Mouse (Mus musculus) heart, adult 2 months (tissue): Measurements from ENCODE around the gene Rpain. TPM values are rescaled to one million over a fixed set of nuclear protein-coding genes. Genes with fewer than 3 reads are reported as not detected.

Experiments used
- DNase-seq, 2 experiments: peaks; one replicate each; pipeline ENCODE4 v3.0.0; 2021
- H3K27ac ChIP-seq: fragments of 200-600 bp; 2 replicates; pipeline ENCODE4 v1.8.1; 2022
- H3K27me3 ChIP-seq: fragments of 200-500 bp; 2 replicates; pipeline ENCODE4 v1.6.1; 2012; ENCODE audit warnings: mild to moderate bottlenecking, low read length, inconsistent platforms, mixed read lengths; ENCODE audit not compliant: control insufficient read depth, insufficient read depth
- H3K36me3 ChIP-seq: fragments of 200-500 bp; 2 replicates; pipeline ENCODE4 v1.6.1; 2012; ENCODE audit warnings: low read length, inconsistent platforms; ENCODE audit not compliant: control insufficient read depth, insufficient read depth
- H3K4me1 ChIP-seq: fragments of 200-500 bp; 2 replicates; pipeline ENCODE4 v1.6.1; 2011; ENCODE audit warnings: low read length; ENCODE audit not compliant: control insufficient read depth, insufficient read depth
- H3K4me3 ChIP-seq: fragments of 200-600 bp; 2 replicates; pipeline ENCODE4 v1.8.1; 2022
- H3K79me2 ChIP-seq: fragments of 200-500 bp; replicated peaks from 2 replicates; pipeline ENCODE4 v1.6.1; 2012; ENCODE audit warnings: mild to moderate bottlenecking, inconsistent platforms, low read length, moderate library complexity, mixed read lengths; ENCODE audit not compliant: control insufficient read depth, insufficient read depth
- H3K9ac ChIP-seq: fragments of 200-500 bp; 2 replicates; pipeline ENCODE4 v1.6.1; 2012; ENCODE audit warnings: low read depth, mild to moderate bottlenecking, control low read depth, inconsistent platforms, low read length, mixed read lengths
- CTCF ChIP-seq: fragments of 200-600 bp; IDR thresholded peaks from 2 replicates; pipeline ENCODE4 v1.8.1; 2022; ENCODE audit warnings: antibody characterized with exemption, mild to moderate bottlenecking, moderate library complexity
- EP300 ChIP-seq: fragments of 200-500 bp; IDR thresholded peaks from 2 replicates; pipeline ENCODE4 v1.6.1; 2011; ENCODE audit warnings: low read depth, low read length, control low read depth; ENCODE audit not compliant: insufficient read depth
- POLR2A ChIP-seq: fragments of 200-500 bp; IDR thresholded peaks from 2 replicates; pipeline ENCODE4 v1.6.1; 2011; ENCODE audit warnings: mild to moderate bottlenecking, low read depth, low read length, control low read depth; ENCODE audit not compliant: insufficient read depth
- WGBS: fragments of 180-500 bp; shearing (Covaris S2); methylation state at CpG from one replicate; pipeline ENCODE4 v1.1.7; 2018; 5-methylcytosine and 5-hydroxymethylcytosine counted together
- intact Hi-C: fragments of 180-260 bp; cut with DNase I; formaldehyde crosslinking; loops from one replicate; pipeline ENCODE4 v1.15.1; 2025
- long read RNA-seq: library from polyadenylated mRNA; stranded (forward); transcript quantifications from one replicate; pipeline ENCODE4 v2.0.0, GENCODE M21; 2021
- polyA plus RNA-seq: library from polyadenylated mRNA; depleted of rRNA; stranded (reverse); fragments of >200 nt; gene quantifications from 2 replicates; pipeline ENCODE4 v1.2.3, GENCODE M21; 2012; rRNA removed
- total RNA-seq, 2 experiments: library from RNA; stranded (reverse); gene quantifications; 2 replicates each; pipeline ENCODE4 v1.2.3; 2021

Gene Rpain
- total RNA-seq = 10 to 100 TPM; 13.8 to 16.3 TPM
- 14.8 and 28.1 TPM in 2 replicates for polyA plus RNA-seq
- long read RNA-seq, transcript Rpain-201 (7 exons, 1,100 nt) = major isoform, 20 of 24 reads
- long read RNA-seq, partial matches to known transcripts = 0 of 24 reads
- long read RNA-seq, other reads (novel, unspliced or antisense) = 4 of 24 reads

GRCm38 (mm10) chr11:70969821-70970559, at the start of gene Rpain, which contains the start of gene Nup88:
Gene Rpain, plus strand, starts transcription at chr11:70970213.
Gene Nup88, minus strand, starts transcription at chr11:70969973.
- H3K4me3 ChIP-seq = peak within 1 kb of the TSS; percentile 91
- peak within 1 kb of the TSS; percentile 94 for H3K27ac ChIP-seq
- WGBS = under 1% methylated on average over 43 of the region's 43 CpGs
- H3K27me3 ChIP-seq = no peaks in the 10 kb centered on the region
- peaks cover 12% of the 10 kb centered on the region for H3K36me3 ChIP-seq
- peaks cover 2% of the 10 kb centered on the region; the same call in 1 of the 2 replicates for H3K79me2 ChIP-seq
- peaks cover 8% of the 10 kb centered on the region for H3K4me1 ChIP-seq
- H3K9ac ChIP-seq = peak within 1 kb of the TSS; percentile 91
- TF ChIP-seq POLR2A (peak; percentile 84), EP300 (0 out of 2 replicates have a peak, but pooled peaks have one; percentile 39), CTCF (no peak)
- peak; percentile 91 to 95 for DNase-seq
- intact Hi-C loops = loop anchor here (1.0 kb wide), 1 partner anchor 49 kb away; the partner anchor contains the start of genes Derl2 and Mis12

GRCm38 (mm10) chr11:70931461-70931860, 38.6 kb upstream of the Rpain start:
- Histone ChIP-seq H3K27me3 (no peaks in the 10 kb centered on the region), H3K27ac (no peak overlapping the region), H3K9ac (no peak overlapping the region), H3K36me3 (peaks cover 2% of the 10 kb centered on the region; the same call in 1 of the 2 replicates), H3K79me2 (no peaks in the 10 kb centered on the region), H3K4me3 (no peak overlapping the region), H3K4me1 (no peaks in the 10 kb centered on the region)
- TF ChIP-seq POLR2A (no peak), EP300 (no peak), CTCF (no peak)
- intact Hi-C loops = no loop called here
- no peak for DNase-seq
- 93% methylated on average over 5 of the region's 5 CpGs for WGBS

- no peaks in the 10 kb centered on the region for H3K79me2 ChIP-seq
- intact Hi-C loops = no loop called here
- H3K27ac ChIP-seq = no peak overlapping the region
- H3K27me3 ChIP-seq = no peaks in the 10 kb centered on the region
- 96% methylated on average over 7 of the region's 7 CpGs for WGBS
- no peak for DNase-seq
- no peak overlapping the region for H3K9ac ChIP-seq
- no peak overlapping the region for H3K4me3 ChIP-seq
- no peak for TF ChIP-seq POLR2A
- no peak for TF ChIP-seq EP300
- TF ChIP-seq CTCF = no peak
- peaks cover 2% of the 10 kb centered on the region; the same call in 1 of the 2 replicates for H3K36me3 ChIP-seq
- no peaks in the 10 kb centered on the region for H3K4me1 ChIP-seq
Observed at GRCm38 (mm10) chr11:70935316-70935715, 34.7 kb upstream of the Rpain start.

GRCm38 (mm10) chr11:70942596-70942995, 27.4 kb upstream of the Rpain start:
- H3K36me3 ChIP-seq = peaks cover 17% of the 10 kb centered on the region
- intact Hi-C loops = no loop called here
- DNase-seq = no peak
- no peaks in the 10 kb centered on the region for H3K4me1 ChIP-seq
- no peak overlapping the region for H3K9ac ChIP-seq
- no peak overlapping the region for H3K4me3 ChIP-seq
- WGBS = 100% methylated on average over 1 of the region's 1 CpGs
- TF ChIP-seq POLR2A = no peak
- no peak for TF ChIP-seq CTCF
- no peak for TF ChIP-seq EP300
- no peaks in the 10 kb centered on the region for H3K27me3 ChIP-seq
- no peak overlapping the region for H3K27ac ChIP-seq
- H3K79me2 ChIP-seq = no peaks in the 10 kb centered on the region

- TF ChIP-seq POLR2A (no peak), EP300 (no peak), CTCF (no peak)
- DNase-seq = no peak
- Histone ChIP-seq H3K9ac (no peak overlapping the region), H3K4me1 (no peaks in the 10 kb centered on the region), H3K27ac (no peak overlapping the region), H3K79me2 (no peaks in the 10 kb centered on the region), H3K36me3 (peaks cover 17% of the 10 kb centered on the region), H3K27me3 (no peaks in the 10 kb centered on the region), H3K4me3 (no peak overlapping the region)
- WGBS = 78% methylated on average over 7 of the region's 7 CpGs
- intact Hi-C loops = no loop called here
Observed at GRCm38 (mm10) chr11:70943651-70944050, 26.4 kb upstream of the Rpain start.
